Mouse (Mus musculus): ENCODE results near the gene Myo19. TPM values are rescaled to one million over a fixed set of nuclear protein-coding genes. Genes with fewer than 3 reads are reported as not detected.
A peak's percentile ranks its signal among the peaks of the same experiment; 100 is the strongest.

Gene Myo19
- polyA plus RNA-seq, 1 experiment from 2014 or later = 8.3 TPM

DNA sequence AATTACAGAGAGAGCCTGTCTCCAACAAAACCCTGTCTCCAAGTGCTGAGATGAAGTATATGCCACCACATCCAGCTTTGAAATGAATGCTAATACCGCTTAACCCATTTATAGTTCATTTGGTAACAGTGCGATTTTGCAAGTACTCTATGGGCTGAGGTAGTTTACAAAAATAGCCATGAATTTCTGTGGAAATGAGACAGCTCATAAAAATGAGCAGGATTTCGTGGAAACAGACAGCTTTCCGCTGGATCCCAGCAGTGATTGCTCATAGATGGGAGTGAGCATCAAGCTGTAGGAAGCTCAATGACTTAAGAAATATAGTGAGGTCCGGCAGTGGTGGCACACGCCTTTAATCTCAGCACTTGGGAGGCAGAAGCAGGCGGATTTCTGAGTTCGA is 41.0 kb downstream of the Myo19 start:
- WGBS = 87% methylated on average over 8 of the region's 8 CpGs
- no peak for ATAC-seq (ENCODE audit: low FRiP score)

DNA sequence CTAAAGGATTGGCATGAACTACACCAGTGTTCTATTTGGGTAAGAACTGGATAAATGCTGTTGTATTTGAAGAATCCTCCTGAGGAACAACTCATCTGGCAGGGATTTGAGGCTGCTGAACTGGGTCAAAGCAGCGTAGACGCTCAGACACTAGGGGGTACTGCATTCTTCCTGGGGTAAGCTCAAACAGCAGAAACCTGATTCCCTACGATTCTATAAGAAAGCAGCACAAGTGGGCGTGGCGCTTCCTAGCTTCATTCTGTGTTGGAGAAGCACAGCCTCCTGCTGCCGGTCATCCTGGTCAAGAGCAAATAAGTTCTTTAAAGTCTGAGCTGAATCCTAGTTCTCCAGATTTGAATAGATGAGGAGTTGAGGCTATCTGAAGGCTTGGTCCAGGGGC is 52.3 kb downstream of the Myo19 start:
- no peak overlapping the region for H3K9ac ChIP-seq
- no peak overlapping the region for H3K4me2 ChIP-seq
- H3K36me3 ChIP-seq (replicated peaks) = no peaks in the 10 kb centered on the region
- no peak overlapping the region for H3K4me3 ChIP-seq (replicated peaks)
- H3K27ac ChIP-seq = no peak overlapping the region
- H3K4me1 ChIP-seq = no peaks in the 10 kb centered on the region
- no peak for ATAC-seq (ENCODE audit: low FRiP score)
- H3K9me3 ChIP-seq = no peaks in the 10 kb centered on the region
- 9% methylated on average over 6 of the region's 6 CpGs for WGBS
- H3K27me3 ChIP-seq = no peaks in the 10 kb centered on the region

More for the DNA sequence above, 41.0 kb downstream of the Myo19 start:
- Histone ChIP-seq H3K4me3 (replicated peaks) (no peak overlapping the region), H3K27ac (no peak overlapping the region), H3K4me1 (peaks cover 5% of the 10 kb centered on the region), H3K4me2 (no peak overlapping the region), H3K9me3 (no peaks in the 10 kb centered on the region), H3K9ac (no peak overlapping the region), H3K27me3 (0 out of 2 replicates have a peak, but pooled peaks cover 4% of the 10 kb centered on the region), H3K36me3 (replicated peaks) (no peaks in the 10 kb centered on the region)

DNA sequence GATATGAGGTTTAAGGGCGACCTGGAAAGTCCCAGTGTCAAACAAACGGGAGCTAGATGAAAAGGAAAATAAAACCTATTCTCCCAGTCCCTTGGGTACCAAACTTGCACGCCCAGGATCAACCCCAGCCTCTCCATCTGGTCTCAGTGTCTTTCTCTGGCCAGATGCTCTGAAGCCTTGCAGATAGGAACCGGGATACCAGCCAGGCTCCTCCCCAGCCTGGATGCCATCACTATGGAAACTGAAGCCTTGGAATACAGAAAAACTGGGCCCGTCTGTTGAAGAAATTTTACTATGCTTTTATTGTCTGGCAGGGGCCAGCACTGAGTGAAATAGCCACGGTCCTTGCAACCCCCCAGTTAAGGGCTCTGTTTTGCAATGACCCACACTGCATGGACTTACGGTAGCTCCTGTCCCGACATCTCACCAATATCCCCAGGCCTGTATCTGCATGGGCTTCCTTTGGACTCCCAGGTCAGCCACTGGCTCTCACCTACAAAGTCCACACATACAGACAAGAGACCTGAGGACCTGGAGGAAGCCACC is 59.6 kb downstream of the Myo19 start:
- no peak overlapping the region for H3K4me3 ChIP-seq (replicated peaks)
- no peak for ATAC-seq (ENCODE audit: low FRiP score)
- H3K4me1 ChIP-seq = peaks cover 12% of the 10 kb centered on the region
- no peaks in the 10 kb centered on the region for H3K9me3 ChIP-seq
- no peak overlapping the region for H3K9ac ChIP-seq
- no peak overlapping the region for H3K4me2 ChIP-seq
- WGBS = 68% methylated on average over 8 of the region's 8 CpGs
- peaks cover 6% of the 10 kb centered on the region; the same call in 1 of the 2 replicates for H3K27me3 ChIP-seq
- H3K27ac ChIP-seq = no peak overlapping the region
- H3K36me3 ChIP-seq (replicated peaks) = no peaks in the 10 kb centered on the region

DNA sequence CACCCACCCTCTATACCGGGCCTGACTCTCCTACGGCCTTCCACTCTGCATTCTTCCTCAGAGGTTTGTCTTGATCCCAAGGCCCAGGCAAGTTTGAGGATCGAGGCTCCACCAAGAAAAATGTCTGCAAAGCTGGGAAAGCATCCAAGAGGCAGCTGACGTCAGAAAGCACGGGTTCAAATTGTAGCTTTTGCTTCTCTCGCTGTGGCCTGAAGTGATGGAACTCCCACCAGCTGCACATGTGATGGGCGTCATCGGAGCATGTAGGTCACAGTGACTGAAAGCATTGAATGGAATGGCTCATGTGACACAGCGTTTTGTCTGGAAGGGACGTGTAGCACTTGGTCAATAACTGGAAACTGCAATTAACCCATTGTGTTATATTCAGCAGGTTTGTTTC is 60.2 kb downstream of the Myo19 start:
- H3K27ac ChIP-seq = no peak overlapping the region
- H3K4me3 ChIP-seq (replicated peaks) = no peak overlapping the region
- no peak for ATAC-seq (ENCODE audit: low FRiP score)
- no peak overlapping the region for H3K9ac ChIP-seq
- H3K27me3 ChIP-seq = peaks cover 12% of the 10 kb centered on the region; the same call in 1 of the 2 replicates
- no peaks in the 10 kb centered on the region for H3K9me3 ChIP-seq
- 75% methylated on average over 10 of the region's 10 CpGs for WGBS
- peaks cover 18% of the 10 kb centered on the region for H3K4me1 ChIP-seq
- H3K4me2 ChIP-seq = no peak overlapping the region
- H3K36me3 ChIP-seq (replicated peaks) = no peaks in the 10 kb centered on the region

DNA sequence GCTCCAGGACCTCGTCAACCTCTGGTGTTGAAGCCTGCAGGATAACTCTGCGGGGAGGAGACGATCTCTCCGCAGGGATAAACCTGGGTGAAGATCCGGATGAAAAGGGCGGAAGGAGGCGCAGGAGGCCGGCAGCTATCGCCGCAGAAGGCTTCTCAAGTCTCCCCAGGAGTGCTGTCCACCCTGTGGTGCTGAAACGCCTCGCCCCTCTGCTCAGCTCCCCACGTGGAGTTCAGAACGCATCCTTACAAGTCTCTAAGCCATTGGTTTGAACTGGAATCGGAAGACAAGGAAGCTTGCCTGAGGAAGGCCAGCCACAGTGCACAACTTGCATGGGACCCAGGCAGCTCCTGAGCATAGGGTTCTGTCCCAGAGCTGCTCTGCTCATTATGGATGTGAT is 64.0 kb downstream of the Myo19 start:
- Histone ChIP-seq H3K9ac (no peak overlapping the region), H3K9me3 (no peaks in the 10 kb centered on the region), H3K27ac (no peak overlapping the region), H3K4me3 (replicated peaks) (0 out of 2 replicates have a peak overlapping the region, but pooled peaks have one; percentile 5), H3K4me1 (peaks cover 24% of the 10 kb centered on the region), H3K27me3 (peaks cover 18% of the 10 kb centered on the region), H3K36me3 (replicated peaks) (no peaks in the 10 kb centered on the region), H3K4me2 (peak overlapping the region; percentile 42)
- no peak for ATAC-seq (ENCODE audit: low FRiP score)
- under 1% methylated on average over 15 of the region's 15 CpGs for WGBS

DNA sequence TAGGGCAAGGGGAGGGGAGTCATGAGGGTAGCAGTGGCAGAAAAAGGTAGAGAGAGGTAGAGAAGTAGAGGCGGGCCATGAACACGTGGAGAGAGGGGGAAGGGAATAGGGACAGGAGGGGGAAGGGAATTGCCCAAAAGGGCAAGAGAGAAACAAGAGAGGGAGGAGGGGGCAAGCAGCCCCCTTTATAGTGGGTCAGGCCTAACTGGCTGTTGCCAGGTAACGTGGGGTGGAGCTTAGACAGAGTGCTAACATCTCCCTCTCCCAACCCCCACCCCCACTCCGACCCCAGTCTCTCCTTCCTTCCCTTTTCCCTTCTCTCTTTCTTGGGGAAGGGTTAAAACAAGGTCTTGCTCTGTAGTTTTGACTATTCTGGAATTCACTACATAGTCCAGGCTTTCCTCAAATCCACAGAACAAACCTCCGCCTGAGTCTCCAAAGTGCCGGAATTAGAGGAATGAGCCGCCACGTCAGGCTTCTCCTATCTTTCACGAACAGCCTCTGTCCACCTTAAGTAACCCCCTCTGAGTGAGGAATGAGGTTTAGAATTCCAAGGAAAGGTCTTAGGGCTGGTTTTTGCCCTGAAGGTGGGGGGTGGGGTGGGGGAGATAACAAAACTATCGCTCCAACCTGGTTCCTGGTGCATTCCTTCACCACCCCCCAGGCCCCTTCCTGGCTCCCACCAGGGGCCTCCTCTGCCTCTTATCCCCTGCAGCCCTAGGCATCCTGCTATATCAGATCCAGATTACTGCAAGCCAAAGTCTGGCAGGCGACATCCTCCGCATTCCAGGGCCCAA is 64.9 kb downstream of the Myo19 start:
- no peaks in the 10 kb centered on the region for H3K9me3 ChIP-seq
- WGBS = 3% methylated on average over 12 of the region's 12 CpGs
- peak overlapping the region; percentile 42 for H3K4me2 ChIP-seq
- H3K9ac ChIP-seq = no peak overlapping the region
- no peak overlapping the region for H3K27ac ChIP-seq
- no peak overlapping the region for H3K4me3 ChIP-seq (replicated peaks)
- H3K36me3 ChIP-seq (replicated peaks) = no peaks in the 10 kb centered on the region
- H3K27me3 ChIP-seq = peaks cover 18% of the 10 kb centered on the region
- H3K4me1 ChIP-seq = peaks cover 24% of the 10 kb centered on the region
- ATAC-seq (ENCODE audit: low FRiP score) = no peak

DNA sequence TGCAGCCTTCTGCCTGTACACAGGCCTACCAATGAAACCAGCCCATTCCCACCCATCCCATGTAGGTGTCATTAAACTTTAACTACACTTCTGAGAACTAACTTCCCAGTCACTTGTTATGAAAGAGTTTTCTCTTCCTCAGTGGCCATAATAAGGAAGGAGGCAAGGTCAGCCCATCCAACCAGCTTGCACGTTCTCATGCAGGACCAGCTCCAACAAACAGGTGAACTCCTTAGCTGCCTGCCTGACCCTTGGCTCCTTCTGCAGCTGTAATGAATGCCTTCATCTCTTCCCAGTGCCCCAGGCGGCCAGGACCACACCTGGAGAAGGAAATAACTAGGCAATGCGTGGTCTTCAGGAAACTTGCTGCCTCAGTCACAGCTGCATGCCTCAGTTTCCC is 65.9 kb downstream of the Myo19 start:
- no peak overlapping the region for H3K27ac ChIP-seq
- no peak overlapping the region for H3K9ac ChIP-seq
- no peak overlapping the region for H3K4me2 ChIP-seq
- peaks cover 18% of the 10 kb centered on the region for H3K27me3 ChIP-seq
- ATAC-seq (ENCODE audit: low FRiP score) = no peak
- no peaks in the 10 kb centered on the region for H3K36me3 ChIP-seq (replicated peaks)
- no peaks in the 10 kb centered on the region for H3K9me3 ChIP-seq
- peaks cover 24% of the 10 kb centered on the region for H3K4me1 ChIP-seq
- WGBS = 65% methylated on average over 3 of the region's 3 CpGs
- H3K4me3 ChIP-seq (replicated peaks) = no peak overlapping the region

DNA sequence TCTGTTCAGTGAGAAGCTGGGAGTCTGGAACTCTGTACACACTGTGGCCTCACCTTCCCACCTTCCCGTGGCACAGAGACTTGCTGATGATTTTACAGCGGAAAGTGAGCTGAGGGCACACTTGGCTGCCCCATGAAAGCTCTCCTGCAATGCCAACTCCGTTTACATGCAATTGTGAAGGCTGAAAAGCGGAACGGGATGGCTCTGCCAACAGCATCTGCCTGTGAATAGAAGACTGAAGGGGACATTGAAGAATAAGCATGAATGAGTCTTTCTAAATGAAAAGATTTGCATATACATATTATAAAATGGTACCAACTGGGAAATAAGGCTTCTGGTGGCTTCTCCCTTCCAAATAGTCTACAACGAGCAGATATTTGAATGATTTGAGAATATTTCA is 67.3 kb downstream of the Myo19 start:
- no peaks in the 10 kb centered on the region for H3K9me3 ChIP-seq
- no peaks in the 10 kb centered on the region for H3K36me3 ChIP-seq (replicated peaks)
- H3K9ac ChIP-seq = no peak overlapping the region
- no peak overlapping the region for H3K4me3 ChIP-seq (replicated peaks)
- H3K4me1 ChIP-seq = peaks cover 24% of the 10 kb centered on the region
- 68% methylated on average over 6 of the region's 6 CpGs for WGBS
- no peak overlapping the region for H3K27ac ChIP-seq
- ATAC-seq (ENCODE audit: low FRiP score) = no peak
- H3K27me3 ChIP-seq = peaks cover 18% of the 10 kb centered on the region
- H3K4me2 ChIP-seq = no peak overlapping the region

DNA sequence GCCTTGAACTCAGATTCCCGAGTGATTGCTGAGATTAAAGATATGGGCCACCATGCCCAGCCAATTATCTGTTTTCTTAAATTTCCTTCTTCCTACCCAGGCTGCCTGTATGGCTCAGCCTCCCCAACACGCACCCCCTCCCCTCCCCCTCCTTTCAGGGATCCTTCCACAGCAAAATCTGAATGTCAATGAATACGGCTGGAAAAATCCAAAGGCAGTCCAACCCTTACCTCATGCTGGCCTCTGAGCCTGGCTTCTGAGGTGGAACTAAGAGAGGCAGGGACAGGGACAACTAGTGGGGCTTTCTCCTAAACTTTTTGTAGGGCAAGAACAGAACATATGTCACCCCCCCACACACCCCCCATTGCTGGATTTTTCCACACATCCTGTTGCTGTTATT is 68.2 kb downstream of the Myo19 start:
- Histone ChIP-seq H3K27ac (no peak overlapping the region), H3K36me3 (replicated peaks) (no peaks in the 10 kb centered on the region), H3K9me3 (no peaks in the 10 kb centered on the region), H3K4me2 (no peak overlapping the region), H3K4me3 (replicated peaks) (no peak overlapping the region), H3K4me1 (peaks cover 24% of the 10 kb centered on the region), H3K27me3 (peaks cover 18% of the 10 kb centered on the region), H3K9ac (no peak overlapping the region)
- 29% methylated on average over 3 of the region's 3 CpGs for WGBS
- no peak for ATAC-seq (ENCODE audit: low FRiP score)

DNA sequence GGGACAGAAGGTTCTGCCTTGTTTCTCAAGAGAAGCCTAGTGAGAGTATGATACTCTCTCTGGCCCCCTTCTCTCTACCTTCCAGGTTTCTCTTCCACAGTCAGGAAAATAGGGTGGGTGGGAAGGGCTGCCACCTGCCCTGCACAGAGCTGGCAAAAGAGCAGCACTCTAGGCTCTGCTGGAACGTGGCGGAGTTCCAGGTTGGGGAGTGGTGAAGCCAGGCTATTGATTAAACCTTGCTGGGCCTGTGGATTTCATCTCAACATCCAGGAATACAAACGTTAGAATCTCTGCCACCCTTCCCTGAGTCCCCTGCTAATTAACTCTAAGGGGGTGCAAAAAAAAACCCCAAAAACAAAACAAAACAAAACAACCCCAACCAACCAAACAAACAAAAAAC is 68.6 kb downstream of the Myo19 start:
- Histone ChIP-seq H3K4me1 (peaks cover 22% of the 10 kb centered on the region), H3K4me3 (replicated peaks) (no peak overlapping the region), H3K9ac (no peak overlapping the region), H3K36me3 (replicated peaks) (no peaks in the 10 kb centered on the region), H3K27me3 (peaks cover 17% of the 10 kb centered on the region), H3K27ac (no peak overlapping the region), H3K9me3 (no peaks in the 10 kb centered on the region), H3K4me2 (no peak overlapping the region)
- WGBS = 36% methylated on average over 3 of the region's 3 CpGs
- ATAC-seq (ENCODE audit: low FRiP score) = no peak

DNA sequence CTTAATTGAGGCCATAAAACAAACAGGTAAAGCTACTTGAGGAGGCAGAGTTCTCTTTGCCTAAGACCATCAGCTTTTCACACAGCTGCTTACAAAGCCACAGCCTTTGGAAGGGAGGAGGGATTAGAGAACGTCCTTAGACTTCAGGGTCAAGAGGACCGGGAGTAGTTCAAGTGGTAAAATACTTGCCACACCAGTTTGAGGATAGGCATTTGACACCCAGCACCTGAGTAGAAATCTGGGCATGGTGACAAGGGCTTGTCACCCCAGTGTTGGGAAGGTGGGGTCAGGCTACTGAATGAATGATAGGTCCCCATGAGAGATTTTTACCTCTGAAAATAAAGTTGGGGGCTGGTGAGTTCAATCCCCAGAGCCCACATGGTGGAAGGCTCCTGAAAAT is 72.7 kb downstream of the Myo19 start:
- Histone ChIP-seq H3K9ac (no peak overlapping the region), H3K4me3 (replicated peaks) (no peak overlapping the region), H3K27me3 (peaks cover 22% of the 10 kb centered on the region), H3K4me1 (peaks cover 7% of the 10 kb centered on the region), H3K9me3 (no peaks in the 10 kb centered on the region), H3K36me3 (replicated peaks) (no peaks in the 10 kb centered on the region), H3K4me2 (no peak overlapping the region), H3K27ac (no peak overlapping the region)
- no peak for ATAC-seq (ENCODE audit: low FRiP score)
- WGBS = 22% methylated on average over 2 of the region's 2 CpGs

DNA sequence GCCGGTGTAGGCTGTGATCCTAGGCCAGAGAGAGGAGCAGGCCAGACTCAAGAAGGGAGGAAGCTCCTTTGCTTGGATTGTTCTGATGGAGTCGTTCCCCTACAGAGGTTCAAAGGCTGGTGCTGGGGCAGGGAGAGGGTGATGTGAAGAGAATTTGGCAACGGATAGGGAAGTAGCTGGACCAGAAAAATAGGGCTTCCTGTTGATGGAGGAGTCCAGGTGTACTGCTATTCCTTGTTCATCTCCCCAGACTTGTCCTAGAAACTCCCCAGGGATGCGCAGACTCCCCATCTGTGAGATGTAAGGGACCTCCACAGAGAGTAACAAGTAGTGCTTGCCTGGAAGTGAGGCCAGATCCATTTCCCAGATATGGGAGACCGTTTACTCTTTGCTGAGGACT is 76.5 kb downstream of the Myo19 start:
- H3K27me3 ChIP-seq = peaks cover 56% of the 10 kb centered on the region

DNA sequence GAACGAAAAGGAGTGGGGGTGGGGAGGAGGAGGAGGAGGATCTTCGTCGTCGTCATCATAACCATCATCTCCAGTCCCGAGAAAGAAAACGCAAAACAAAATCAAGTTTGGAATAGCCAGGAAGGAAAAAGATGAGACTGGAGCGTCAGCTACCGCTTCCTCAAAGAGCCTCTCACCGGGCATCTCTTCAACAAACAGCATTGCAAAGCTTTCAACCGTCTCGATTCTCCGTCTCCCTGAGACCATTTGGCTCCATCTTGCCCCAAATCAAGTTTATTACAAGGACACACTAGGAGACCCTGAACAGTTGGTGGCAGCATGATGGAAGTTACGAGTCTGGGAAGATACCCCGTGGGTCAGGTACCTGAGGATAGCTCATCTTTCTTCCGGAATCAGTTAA is 77.2 kb downstream of the Myo19 start:
- WGBS = 11% methylated on average over 15 of the region's 15 CpGs
- ATAC-seq (ENCODE audit: low FRiP score) = no peak
- H3K9ac ChIP-seq = 0 out of 2 replicates have a peak overlapping the region, but pooled peaks have one; percentile 34

More for the DNA sequence above, 76.5 kb downstream of the Myo19 start:
- H3K36me3 ChIP-seq (replicated peaks) = no peaks in the 10 kb centered on the region
- ATAC-seq (ENCODE audit: low FRiP score) = no peak
- no peak overlapping the region for H3K4me2 ChIP-seq
- peaks cover 23% of the 10 kb centered on the region for H3K4me1 ChIP-seq
- 36% methylated on average over 5 of the region's 5 CpGs for WGBS
- no peaks in the 10 kb centered on the region for H3K9me3 ChIP-seq
- H3K27ac ChIP-seq = no peak overlapping the region
- H3K4me3 ChIP-seq (replicated peaks) = no peak overlapping the region
- H3K9ac ChIP-seq = no peak overlapping the region

More for the DNA sequence above, 77.2 kb downstream of the Myo19 start:
- Histone ChIP-seq H3K36me3 (replicated peaks) (no peaks in the 10 kb centered on the region), H3K9me3 (no peaks in the 10 kb centered on the region), H3K27me3 (peaks cover 56% of the 10 kb centered on the region), H3K4me3 (replicated peaks) (peak overlapping the region; percentile 33), H3K4me1 (peaks cover 23% of the 10 kb centered on the region), H3K27ac (no peak overlapping the region), H3K4me2 (peak overlapping the region; percentile 58)
